Comparison of ENCODE assay signal across 26 mouse cellular contexts in genomic region chr10:26857583-26857982, GRCm38 (mm10).
A peak's percentile ranks its signal among the peaks of the same experiment; 100 is the strongest.
DNase-seq lines count a peak whose midpoint lies in the region; ATAC-seq and TF ChIP-seq lines count a peak whose summit lies in the region.
"Had no signal": no experiment of that assay in that cellular context is flagged by ENCODE, and none has a peak within 500 bp of the region (broad histone marks: within the 10 kb centered on the region; RNA-seq: fewer than 3 reads in every experiment).

No protein-coding gene starts in this region.

- H3K27me3 ChIP-seq in liver, postnatal 0 days (ENCODE audit: insufficient read depth, low read length): no peaks in the 10 kb centered on the region
- no peaks in the 10 kb centered on the region for H3K27me3 ChIP-seq in neural tube, embryonic 15.5 days (replicated peaks)
- H3K27me3 ChIP-seq: CH12.LX; embryonic facial prominence, embryonic 12.5 days; embryonic facial prominence, embryonic 15.5 days; hindbrain, embryonic 13.5 days; Patski had no signal

- peak overlapping the region; percentile 29; the same call in 1 of the 2 replicates for H3K27ac ChIP-seq in liver, postnatal 0 days (ENCODE audit: low read depth)
- H3K27ac ChIP-seq in neural tube, embryonic 15.5 days (replicated peaks): no peak overlapping the region
- H3K27ac ChIP-seq: embryonic facial prominence, embryonic 12.5 days; embryonic facial prominence, embryonic 15.5 days; hindbrain, embryonic 10.5 days; hindbrain, embryonic 13.5 days had no signal

- 56% methylated on average over 4 of the region's 4 CpGs for WGBS in liver, postnatal 0 days (ENCODE audit: insufficient replicate concordance)
- WGBS in neural tube, embryonic 15.5 days: 83% methylated on average over 4 of the region's 4 CpGs

- no peaks in the 10 kb centered on the region for H3K9me3 ChIP-seq in liver, postnatal 0 days (ENCODE audit: low read length)
- no peaks in the 10 kb centered on the region for H3K9me3 ChIP-seq in neural tube, embryonic 15.5 days (replicated peaks)
- H3K9me3 ChIP-seq: embryonic facial prominence, embryonic 12.5 days; embryonic facial prominence, embryonic 15.5 days; G1E; hindbrain, embryonic 10.5 days; hindbrain, embryonic 13.5 days had no signal

- peak; percentile 68 for ATAC-seq in liver, postnatal 0 days
- peak; percentile 17; the same call in 1 of the 2 replicates for ATAC-seq in neural tube, embryonic 15.5 days (ENCODE audit: low FRiP score)
- ATAC-seq: forebrain, embryonic 16.5 days; hindbrain, embryonic 16.5 days; Patski had no signal

- peaks cover 8% of the 10 kb centered on the region for H3K4me1 ChIP-seq in liver, postnatal 0 days (ENCODE audit: insufficient read depth)
- 0 out of 2 replicates have a peak, but pooled peaks cover 6% of the 10 kb centered on the region for H3K4me1 ChIP-seq in neural tube, embryonic 15.5 days
- H3K4me1 ChIP-seq: embryonic facial prominence, embryonic 12.5 days; embryonic facial prominence, embryonic 15.5 days; hindbrain, embryonic 10.5 days; hindbrain, embryonic 13.5 days had no signal

- no peak overlapping the region for H3K9ac ChIP-seq in liver, postnatal 0 days (replicated peaks)
- no peak overlapping the region for H3K9ac ChIP-seq in neural tube, embryonic 15.5 days (replicated peaks)
- H3K9ac ChIP-seq: embryonic facial prominence, embryonic 12.5 days; embryonic facial prominence, embryonic 15.5 days; hindbrain, embryonic 13.5 days had no signal

- TF ChIP-seq EP300 in liver, postnatal 0 days (IDR thresholded peaks at IDR 0.05; ENCODE audit: low read depth): no peak

- no peaks in the 10 kb centered on the region for H3K36me3 ChIP-seq in liver, postnatal 0 days (replicated peaks; ENCODE audit: insufficient read depth, low read length)
- H3K36me3 ChIP-seq in neural tube, embryonic 15.5 days: no peaks in the 10 kb centered on the region
- H3K36me3 ChIP-seq: embryonic facial prominence, embryonic 12.5 days; embryonic facial prominence, embryonic 15.5 days; G1E; hindbrain, embryonic 10.5 days had no signal

- intact Hi-C loops in heart, postnatal 25 days (cut with DNase I): no loop called here

- H3K4me2 ChIP-seq in liver, postnatal 0 days (ENCODE audit: low read depth, low read length): no peak overlapping the region
- H3K4me2 ChIP-seq in neural tube, embryonic 15.5 days: no peak overlapping the region
- H3K4me2 ChIP-seq: embryonic facial prominence, embryonic 12.5 days; embryonic facial prominence, embryonic 15.5 days; heart, embryonic 11.5 days; hindbrain, embryonic 13.5 days had no signal

- peak; percentile 34 for DNase-seq in heart, adult 11 months
- DNase-seq in heart, postnatal 25 days (ENCODE audit: low spot score): no peak
- no peak for DNase-seq in liver, postnatal 0 days
- no peak for DNase-seq in liver
- no peak for DNase-seq in neural tube, embryonic 10.5 days (ENCODE audit: extremely low spot score, low spot score)
- DNase-seq: adrenal gland, postnatal 10 days; adrenal gland, postnatal 36 days; B cell, adult 2 months; cerebellum, adult 11 months; cerebellum, adult 2 months; cerebellum, adult 9-11 months; cerebellum, postnatal 25 days; gastrocnemius, postnatal 10 days; gastrocnemius, postnatal 36 days; heart, postnatal 36 days had no signal

- H3K4me3 ChIP-seq in liver, postnatal 0 days (ENCODE audit: low read depth, low read length): no peak overlapping the region
- no peak overlapping the region for H3K4me3 ChIP-seq in neural tube, embryonic 15.5 days (replicated peaks)
- H3K4me3 ChIP-seq: embryonic facial prominence, embryonic 12.5 days; embryonic facial prominence, embryonic 15.5 days; hindbrain, embryonic 10.5 days; hindbrain, embryonic 13.5 days had no signal

- no peak for TF ChIP-seq CTCF in liver, postnatal 0 days (IDR thresholded peaks at IDR 0.05; ENCODE audit: low read depth)
